Mouse (Mus musculus) gastrocnemius, adult 8-10 months (tissue): Measurements from ENCODE around the gene Gm973. TPM values are rescaled to one million over a fixed set of nuclear protein-coding genes. Genes with fewer than 3 reads are reported as not detected.
A peak's percentile ranks its signal among the peaks of the same experiment; 100 is the strongest.
"Not testable (repeated sequence)": the region's sequence is repeated elsewhere in the genome, so short reads cannot be mapped to it uniquely, and the experiment has no call there.

ENCODE experiments used
- DNase-seq, 2 experiments: peaks; one replicate each; pipeline ENCODE4 v3.0.0; 2022; ENCODE audit warnings: low spot score in 2 of 2
- total RNA-seq, 4 experiments: library from RNA; stranded (reverse); gene quantifications; 2 replicates each; pipeline ENCODE4 v1.2.4; 2022

The Gm973 gene
- total RNA-seq, 4 experiments from 2014 or later: 0.56 to 1.8 (median 0.90) TPM

- DNase-seq: peak; percentile 31 to 37
Measured at GRCm38 (mm10) chr1:59623325-59624017, 107.4 kb downstream of the Gm973 start.

GRCm38 (mm10) chr1:59625410-59625809 is 109.3 kb downstream of the Gm973 start:
- DNase-seq: no peak

GRCm38 (mm10) chr1:59629194-59629593 is 113.1 kb downstream of the Gm973 start:
- no peak for DNase-seq

- DNase-seq: not testable (repeated sequence)
Measured at GRCm38 (mm10) chr1:59630356-59630755, 114.3 kb downstream of the Gm973 start.

- no peak for DNase-seq
Measured at GRCm38 (mm10) chr1:59631986-59632659, 116.1 kb downstream of the Gm973 start.

GRCm38 (mm10) chr1:59633056-59633455 is 117.0 kb downstream of the Gm973 start:
- DNase-seq: no peak

- no peak for DNase-seq
Measured at GRCm38 (mm10) chr1:59636349-59636748, 120.3 kb downstream of the Gm973 start.

DNA sequence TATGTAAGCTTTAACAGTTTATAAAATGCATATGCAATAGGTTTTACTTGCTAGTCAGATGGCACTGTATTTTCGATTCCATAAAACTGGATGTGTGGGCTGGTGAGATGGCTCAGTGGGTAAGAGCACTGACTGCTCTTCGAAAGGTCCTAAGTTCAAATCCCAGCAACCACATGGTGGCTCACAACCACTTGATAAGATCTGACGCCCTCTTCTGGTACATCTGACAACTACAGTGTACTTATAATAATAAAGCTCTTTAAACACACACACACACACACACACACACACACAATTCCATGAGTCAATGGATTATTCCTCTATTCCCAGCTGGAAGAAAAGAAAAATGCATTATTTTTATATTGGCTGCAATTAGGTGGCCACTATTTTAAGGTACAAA is 122.3 kb downstream of the Gm973 start:
- no peak for DNase-seq

DNA sequence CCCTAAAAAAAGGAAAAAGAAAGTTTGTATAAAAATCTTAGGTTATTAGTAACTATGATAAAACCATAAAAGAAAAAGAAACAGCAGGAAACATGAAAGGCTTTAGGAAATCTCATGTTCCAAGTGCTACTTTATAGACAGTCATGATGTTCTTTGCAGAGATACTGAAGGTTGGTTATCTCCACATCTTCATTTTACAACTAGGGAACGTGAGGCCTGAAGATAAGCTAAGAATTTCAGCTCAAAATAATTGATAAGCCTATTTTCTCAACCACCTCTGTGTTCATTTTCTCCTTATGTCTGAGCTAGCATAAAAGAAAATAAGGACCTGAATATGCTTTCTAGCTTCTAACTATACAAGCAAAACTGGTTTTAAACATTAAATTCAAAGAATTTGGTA is 126.4 kb downstream of the Gm973 start:
- no peak for DNase-seq

- not testable (repeated sequence) for DNase-seq
Measured at GRCm38 (mm10) chr1:59646502-59646901, 130.4 kb downstream of the Gm973 start.

GRCm38 (mm10) chr1:59651201-59651819 is 135.2 kb downstream of the Gm973 start:
- no peak for DNase-seq

DNA sequence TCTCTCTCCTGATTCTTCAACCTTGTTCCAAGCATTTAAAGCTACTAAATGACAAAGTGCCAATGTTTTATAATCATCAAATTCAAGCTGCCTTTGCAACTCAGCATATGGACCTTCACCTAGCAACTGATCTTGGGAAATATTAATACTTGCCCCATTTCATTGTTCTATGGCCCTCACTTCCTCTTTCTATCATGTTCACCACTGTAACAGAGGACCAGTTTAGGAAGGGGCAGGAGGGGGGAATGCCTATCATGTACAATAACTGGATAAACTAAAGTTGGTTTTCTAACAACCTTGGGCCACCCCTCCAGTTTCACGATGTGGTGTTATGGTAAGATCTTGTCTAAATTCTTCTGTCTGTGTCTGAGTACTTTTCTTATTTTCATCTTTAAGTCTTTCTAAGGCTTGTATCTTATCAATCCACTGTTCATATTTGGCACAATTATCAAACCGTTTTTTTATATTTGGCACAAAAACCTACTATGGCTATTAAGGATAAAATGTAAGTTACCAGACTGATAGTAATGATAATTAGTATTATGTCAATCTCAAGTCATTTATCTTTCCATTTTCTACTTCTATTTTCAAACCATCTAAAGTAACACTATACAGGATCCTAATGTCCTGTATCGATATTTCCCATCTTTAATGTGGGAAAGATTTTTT is 137.3 kb downstream of the Gm973 start:
- DNase-seq: no peak

- no peak for DNase-seq
Measured at GRCm38 (mm10) chr1:59656244-59657171, 140.4 kb downstream of the Gm973 start.

GRCm38 (mm10) chr1:59663456-59664135 is 147.5 kb downstream of the Gm973 start:
- no peak for DNase-seq

GRCm38 (mm10) chr1:59668871-59669270 is 152.8 kb downstream of the Gm973 start:
- DNase-seq: no peak

- peak in 1 of 2 experiments; percentile 13 for DNase-seq
Measured at GRCm38 (mm10) chr1:59669962-59670630, 154.0 kb downstream of the Gm973 start.

DNA sequence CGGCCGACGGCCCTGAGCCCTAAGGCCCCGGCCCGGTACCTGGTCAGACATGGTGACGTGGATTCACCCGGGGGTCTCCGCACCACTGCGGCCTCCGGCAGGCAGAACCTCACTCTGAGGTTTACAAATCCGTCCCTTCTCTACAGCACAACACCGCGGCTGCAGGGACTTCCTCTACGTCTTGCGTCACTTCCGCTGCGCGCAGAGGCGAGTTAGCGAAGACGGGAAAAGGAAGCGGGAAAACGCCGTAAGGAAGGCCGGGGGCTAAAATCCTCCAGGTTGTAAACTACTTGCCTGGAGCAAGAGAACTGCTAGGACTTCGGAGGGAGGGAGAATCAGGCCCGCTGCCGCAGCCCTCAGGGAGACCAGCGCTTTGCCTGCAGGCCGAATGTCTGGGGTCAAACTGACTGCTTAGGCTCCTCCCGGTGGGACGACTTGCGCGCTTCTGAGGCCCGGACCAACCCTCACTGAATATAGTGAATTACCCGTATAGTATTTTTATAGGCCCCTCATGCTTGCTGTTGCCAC is 154.6 kb downstream of the Gm973 start, which contains the start of gene Sumo1:
TSS of gene Sumo1 (minus strand) at position 194 of the 528 bp plus-strand sequence.
- peak; percentile 63 to 68 for DNase-seq

DNA sequence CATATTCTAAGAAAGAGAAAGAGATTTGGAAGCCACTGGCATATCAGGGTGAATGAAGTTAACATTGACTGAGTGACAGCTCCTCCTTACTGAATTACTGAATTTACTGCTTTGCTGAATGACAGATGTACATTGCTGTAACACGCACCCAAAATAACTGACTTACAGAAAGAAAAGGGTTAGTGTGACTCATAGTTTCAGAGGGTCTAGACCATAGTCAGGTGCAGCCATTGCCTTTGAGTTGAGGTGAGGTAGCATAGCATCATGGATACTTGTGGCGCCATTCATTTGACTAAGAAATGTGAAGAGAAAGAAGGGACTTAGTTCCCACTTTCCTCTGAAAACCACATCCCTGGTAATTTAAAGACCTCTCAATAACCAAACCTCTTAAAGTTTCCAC is 157.6 kb downstream of the Gm973 start:
- no peak for DNase-seq
